Mouse (Mus musculus) kidney, embryonic 14.5 days (tissue): ENCODE measurements at regions not wholly inside any gene's neighbourhood (a gene's known extent, or its start where the extent isn't known, plus 50 kb on each side); places are given as distances from the start of the nearest gene placed in this dataset.

Experiments
- ATAC-seq: fragments of 200-750 bp; cut with Nextera tagmentation; 2 replicates; pipeline ENCODE4 v1.8.0; 2017; ENCODE audit warnings: moderate number of reproducible peaks, mild to moderate bottlenecking, moderate TSS enrichment, moderate library complexity; ENCODE audit not compliant: low FRiP score, low TSS enrichment
- H3K27ac ChIP-seq: fragments of 300-500 bp; sonication (generic); 2 replicates; pipeline ENCODE4 v1.5.1; 2014; ENCODE audit warnings: low read depth, mild to moderate bottlenecking, low read length, moderate library complexity, mixed read lengths
- H3K27me3 ChIP-seq: fragments of 300-500 bp; sonication (generic); 2 replicates; pipeline ENCODE4 v1.6.1; 2014; ENCODE audit warnings: mild to moderate bottlenecking, low read length; ENCODE audit not compliant: control insufficient read depth, insufficient read depth
- H3K36me3 ChIP-seq: fragments of 300-500 bp; sonication (generic); 2 replicates; pipeline ENCODE4 v1.6.1; 2014; ENCODE audit warnings: low read length, mixed read lengths; ENCODE audit not compliant: control insufficient read depth, insufficient read depth
- H3K4me1 ChIP-seq: fragments of 300-500 bp; sonication (generic); 2 replicates; pipeline ENCODE4 v1.6.1; 2014; ENCODE audit warnings: low read length, mixed read lengths; ENCODE audit not compliant: control insufficient read depth, insufficient read depth
- H3K4me2 ChIP-seq: fragments of 300-500 bp; sonication (generic); replicated peaks from 2 replicates; pipeline ENCODE4 v1.6.1; 2014; ENCODE audit warnings: low read depth, mild to moderate bottlenecking, low read length
- H3K4me3 ChIP-seq: fragments of 300-500 bp; sonication (generic); 2 replicates; pipeline ENCODE4 v1.5.1; 2014; ENCODE audit warnings: mild to moderate bottlenecking, low read length
- H3K9ac ChIP-seq: fragments of 300-500 bp; sonication (generic); 2 replicates; pipeline ENCODE4 v1.6.1; 2014; ENCODE audit warnings: low read depth, mild to moderate bottlenecking, low read length, moderate library complexity
- H3K9me3 ChIP-seq: fragments of 300-500 bp; sonication (generic); 2 replicates; pipeline ENCODE4 v1.6.1; 2016; ENCODE audit warnings: low read length; ENCODE audit not compliant: control insufficient read depth
- WGBS: fragments of 180-500 bp; shearing (Covaris S2); extraction: QIAGEN DNeasy Blood & Tissue Kit; methylation state at CpG from one replicate; pipeline ENCODE4 v1.1.7; 2014; 5-methylcytosine and 5-hydroxymethylcytosine counted together

DNA sequence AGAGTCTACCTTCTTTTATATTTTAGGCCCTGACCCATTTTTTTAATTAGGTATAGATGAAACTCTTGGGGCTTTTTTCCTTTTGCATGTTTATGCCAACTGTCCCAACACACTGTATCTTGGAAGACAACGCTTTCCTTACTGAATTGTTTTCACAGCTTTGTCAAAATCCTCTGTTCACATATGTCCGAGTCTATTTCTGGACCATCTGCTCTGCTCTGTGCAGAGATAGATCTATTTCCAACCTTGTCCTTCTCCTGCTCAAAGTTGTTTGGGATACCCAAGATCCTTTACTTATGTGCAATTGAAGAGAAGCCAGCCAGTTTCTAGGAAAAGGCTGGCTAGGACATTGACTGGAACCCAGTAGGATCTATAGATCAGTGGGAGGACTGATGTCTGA, 403.6 kb upstream of the Zdhhc25 start:
- H3K4me2 ChIP-seq, result no peak overlapping the region
- no peaks in the 10 kb centered on the region for H3K27me3 ChIP-seq
- H3K4me3 ChIP-seq, result no peak overlapping the region
- no peak overlapping the region for H3K27ac ChIP-seq
- WGBS, result 93% methylated on average over 2 of the region's 2 CpGs
- no peaks in the 10 kb centered on the region for H3K9me3 ChIP-seq
- H3K9ac ChIP-seq, result no peak overlapping the region
- ATAC-seq, result no peak
- no peaks in the 10 kb centered on the region for H3K4me1 ChIP-seq
- no peaks in the 10 kb centered on the region for H3K36me3 ChIP-seq

DNA sequence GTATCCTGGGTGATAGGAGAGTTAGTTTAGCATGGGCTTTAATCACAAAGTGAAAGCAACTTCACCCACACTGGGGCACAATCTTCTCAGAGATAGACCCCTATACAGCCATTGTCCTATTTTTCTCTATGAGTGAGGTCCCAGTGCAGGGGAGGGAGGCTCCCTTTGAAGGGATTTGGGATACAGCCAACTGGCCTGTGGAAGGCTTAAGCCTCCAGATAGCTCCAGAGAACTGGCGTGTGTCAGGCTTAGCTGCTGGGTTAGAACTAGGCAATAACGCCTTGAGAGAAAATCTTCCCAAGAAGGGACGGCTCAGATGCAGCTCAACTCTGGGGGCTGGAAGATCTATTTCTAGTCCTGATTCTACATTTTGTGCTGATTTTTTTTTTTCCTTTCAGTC, 397.4 kb upstream of the Zdhhc25 start:
- H3K9me3 ChIP-seq, result no peaks in the 10 kb centered on the region
- no peak overlapping the region for H3K4me2 ChIP-seq
- ATAC-seq, result no peak
- 80% methylated on average over 3 of the region's 3 CpGs for WGBS
- H3K27me3 ChIP-seq, result no peaks in the 10 kb centered on the region
- no peak overlapping the region for H3K9ac ChIP-seq
- no peak overlapping the region for H3K4me3 ChIP-seq
- no peaks in the 10 kb centered on the region for H3K36me3 ChIP-seq
- H3K4me1 ChIP-seq, result no peaks in the 10 kb centered on the region
- H3K27ac ChIP-seq, result no peak overlapping the region

DNA sequence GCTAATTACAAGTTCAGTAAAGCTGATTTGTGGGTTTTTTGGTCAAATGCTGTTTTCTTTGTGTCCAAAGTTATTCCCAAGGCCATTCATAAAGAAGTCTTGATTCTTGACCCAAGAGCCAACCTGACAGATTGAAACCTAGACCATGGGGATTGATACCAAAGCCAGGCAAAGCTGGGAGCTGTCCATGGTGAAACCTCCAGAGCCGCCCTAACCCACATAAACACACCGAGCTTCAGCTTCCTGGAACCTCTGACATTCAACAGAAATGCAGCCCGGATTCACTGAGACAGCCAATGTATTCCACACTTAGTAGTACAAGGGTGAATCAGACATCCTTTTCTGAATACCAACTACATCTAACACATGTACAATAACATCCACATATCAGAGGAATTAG, 386.7 kb upstream of the Zdhhc25 start:
- Histone ChIP-seq H3K4me1 (no peaks in the 10 kb centered on the region), H3K9ac (no peak overlapping the region), H3K27me3 (no peaks in the 10 kb centered on the region), H3K4me3 (no peak overlapping the region), H3K4me2 (no peak overlapping the region), H3K27ac (no peak overlapping the region), H3K36me3 (no peaks in the 10 kb centered on the region), H3K9me3 (no peaks in the 10 kb centered on the region)
- no peak for ATAC-seq
- WGBS, result 26% methylated on average over 3 of the region's 3 CpGs

DNA sequence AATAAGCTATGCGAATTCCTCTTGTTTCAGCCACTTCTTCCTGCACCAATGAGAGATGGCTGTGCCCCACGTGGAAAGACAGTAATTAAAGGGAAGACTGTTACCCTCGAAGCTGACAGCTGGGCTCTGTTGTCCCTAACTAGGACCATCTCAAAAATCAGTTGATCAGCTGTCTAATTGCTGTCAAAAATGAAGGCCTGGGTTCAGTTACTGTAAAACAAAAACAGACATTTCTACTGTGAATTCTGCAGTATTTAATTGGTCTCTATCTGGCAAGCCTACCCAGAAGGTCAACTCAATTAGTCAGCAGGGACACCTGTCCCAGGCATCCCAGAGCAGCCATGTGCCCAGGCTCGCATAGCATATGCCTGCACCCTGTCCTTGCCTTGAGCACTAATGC, 385.8 kb upstream of the Zdhhc25 start:
- H3K36me3 ChIP-seq, result no peaks in the 10 kb centered on the region
- no peak overlapping the region for H3K4me2 ChIP-seq
- H3K27me3 ChIP-seq, result no peaks in the 10 kb centered on the region
- H3K4me1 ChIP-seq, result no peaks in the 10 kb centered on the region
- no peaks in the 10 kb centered on the region for H3K9me3 ChIP-seq
- no peak overlapping the region for H3K4me3 ChIP-seq
- ATAC-seq, result no peak
- no peak overlapping the region for H3K9ac ChIP-seq
- 62% methylated on average over 4 of the region's 4 CpGs for WGBS
- H3K27ac ChIP-seq, result no peak overlapping the region

DNA sequence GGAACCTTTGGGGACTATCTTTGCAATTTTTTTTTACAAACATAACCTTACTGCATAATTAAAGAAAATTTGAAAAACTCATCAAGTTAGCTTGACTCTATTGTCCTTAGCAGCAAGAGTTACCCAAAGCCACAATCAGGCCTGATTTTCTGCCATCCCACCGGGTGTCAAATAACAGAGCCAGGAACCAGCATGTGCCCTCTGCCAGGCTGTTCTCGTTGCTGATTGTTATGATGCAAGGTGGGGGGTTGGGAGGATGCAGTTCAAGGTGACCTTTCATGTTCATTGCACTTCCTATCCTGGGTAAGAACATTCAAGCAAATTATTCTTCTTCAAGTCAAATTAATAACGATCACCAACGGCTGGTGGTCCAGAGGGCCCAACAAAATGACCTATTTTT, 370.6 kb upstream of the Zdhhc25 start:
- Histone ChIP-seq H3K27ac (no peak overlapping the region), H3K4me3 (no peak overlapping the region), H3K9ac (no peak overlapping the region), H3K9me3 (no peaks in the 10 kb centered on the region), H3K4me2 (no peak overlapping the region), H3K36me3 (no peaks in the 10 kb centered on the region), H3K27me3 (no peaks in the 10 kb centered on the region), H3K4me1 (no peaks in the 10 kb centered on the region)
- WGBS, result 60% methylated on average over 4 of the region's 4 CpGs
- no peak for ATAC-seq

DNA sequence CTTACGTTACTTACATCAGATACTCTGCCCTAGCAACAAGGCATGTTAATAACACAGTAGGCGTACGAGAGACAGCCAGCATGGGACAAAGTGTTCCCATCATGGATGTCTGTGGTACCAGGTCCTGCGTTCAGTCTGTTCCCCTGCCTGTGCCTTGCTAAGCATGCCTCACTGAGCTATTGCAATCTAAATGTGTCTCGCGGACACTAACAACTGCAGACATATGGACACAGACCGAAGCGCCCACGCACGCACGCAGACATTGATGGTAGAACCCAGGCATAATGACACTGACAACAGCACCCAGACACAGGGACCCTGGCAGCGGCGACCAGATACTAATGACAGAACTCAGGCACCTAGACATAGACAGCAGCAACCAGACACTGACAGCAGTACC, 355.5 kb upstream of the Zdhhc25 start:
- Histone ChIP-seq H3K4me2 (no peak overlapping the region), H3K27ac (no peak overlapping the region), H3K9ac (no peak overlapping the region), H3K27me3 (0 out of 2 replicates have a peak, but pooled peaks cover 3% of the 10 kb centered on the region), H3K4me1 (no peaks in the 10 kb centered on the region), H3K4me3 (no peak overlapping the region), H3K36me3 (no peaks in the 10 kb centered on the region), H3K9me3 (no peaks in the 10 kb centered on the region)
- WGBS, result 90% methylated on average over 13 of the region's 13 CpGs
- no peak for ATAC-seq

DNA sequence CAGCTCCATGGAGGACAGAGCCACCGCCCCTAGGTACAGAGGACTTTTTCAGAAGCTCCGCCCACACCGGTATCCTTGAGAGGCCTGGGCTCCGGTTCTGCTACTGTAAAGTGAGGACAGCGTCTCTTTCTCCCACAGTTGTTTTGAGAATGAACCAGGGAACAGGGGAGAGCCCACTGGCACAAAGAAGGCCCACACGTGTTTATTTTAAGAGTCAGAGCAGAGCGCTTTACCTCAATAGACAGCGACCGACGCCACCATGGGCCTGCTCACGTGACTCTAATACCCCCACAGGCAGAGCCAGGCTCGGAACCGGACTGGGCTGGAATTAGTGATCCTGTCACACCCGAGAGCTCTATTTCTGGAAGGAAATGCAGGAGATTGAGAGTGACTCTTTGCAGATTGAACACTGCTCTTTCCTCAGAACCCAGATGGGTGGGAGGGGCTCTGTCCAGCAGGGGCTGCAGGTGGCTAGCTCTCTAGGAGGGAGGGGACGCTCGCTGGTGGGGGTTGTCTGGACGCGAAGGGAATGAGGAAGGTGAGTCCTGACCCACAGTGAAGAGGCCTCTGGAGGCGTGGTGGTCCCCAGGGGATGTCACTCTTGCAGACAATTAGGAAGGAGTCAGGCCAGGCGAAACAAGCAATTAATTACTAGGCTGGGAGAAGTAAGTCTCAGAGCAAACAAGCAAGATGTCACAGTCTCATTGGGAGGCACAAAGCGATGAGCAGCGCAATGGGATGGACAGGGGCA, 354.4 kb upstream of the Zdhhc25 start:
- no peak for ATAC-seq
- Histone ChIP-seq H3K36me3 (no peaks in the 10 kb centered on the region), H3K27me3 (0 out of 2 replicates have a peak, but pooled peaks cover 3% of the 10 kb centered on the region), H3K27ac (no peak overlapping the region), H3K4me1 (no peaks in the 10 kb centered on the region), H3K9me3 (no peaks in the 10 kb centered on the region), H3K9ac (no peak overlapping the region), H3K4me2 (no peak overlapping the region), H3K4me3 (no peak overlapping the region)
- 51% methylated on average over 22 of the region's 22 CpGs for WGBS

DNA sequence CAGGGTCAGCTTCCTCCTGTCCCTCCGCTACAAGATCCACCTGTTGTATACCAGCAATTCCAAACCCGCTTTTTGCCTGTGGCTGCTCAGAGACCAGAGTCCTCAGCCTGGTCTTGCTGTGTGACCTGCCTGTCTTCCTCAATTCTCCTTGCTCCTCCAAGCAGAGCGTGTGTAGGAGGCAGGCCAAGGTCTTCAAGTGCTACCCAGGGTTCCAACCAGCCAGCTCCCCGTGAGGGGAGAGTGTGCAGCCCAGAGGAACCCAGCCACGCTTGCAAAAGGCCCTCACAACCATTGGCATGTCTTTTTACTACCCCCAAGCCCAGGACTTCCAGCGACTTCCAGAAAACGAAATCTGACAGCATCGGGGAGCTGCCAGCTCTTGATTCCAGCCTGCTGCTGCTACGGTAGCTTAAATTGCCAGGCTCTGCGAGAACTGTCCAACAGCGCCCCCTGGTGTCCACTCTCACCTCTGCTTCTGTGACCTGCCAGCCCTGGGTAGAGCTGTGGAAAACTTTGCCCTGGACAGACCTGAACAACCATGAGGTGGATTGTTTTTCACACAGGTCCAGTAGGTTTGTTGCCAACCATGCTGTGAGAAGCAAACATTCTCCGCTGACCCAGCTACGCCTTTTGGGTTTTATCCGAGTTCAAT, 352.0 kb upstream of the Zdhhc25 start:
- no peaks in the 10 kb centered on the region for H3K36me3 ChIP-seq
- no peak overlapping the region for H3K27ac ChIP-seq
- H3K4me3 ChIP-seq, result no peak overlapping the region
- H3K27me3 ChIP-seq, result 0 out of 2 replicates have a peak, but pooled peaks cover 3% of the 10 kb centered on the region
- no peak overlapping the region for H3K9ac ChIP-seq
- peak; percentile 76; the same call in 1 of the 2 replicates for ATAC-seq
- H3K9me3 ChIP-seq, result no peaks in the 10 kb centered on the region
- H3K4me1 ChIP-seq, result no peaks in the 10 kb centered on the region
- 26% methylated on average over 14 of the region's 14 CpGs for WGBS
- H3K4me2 ChIP-seq, result no peak overlapping the region

DNA sequence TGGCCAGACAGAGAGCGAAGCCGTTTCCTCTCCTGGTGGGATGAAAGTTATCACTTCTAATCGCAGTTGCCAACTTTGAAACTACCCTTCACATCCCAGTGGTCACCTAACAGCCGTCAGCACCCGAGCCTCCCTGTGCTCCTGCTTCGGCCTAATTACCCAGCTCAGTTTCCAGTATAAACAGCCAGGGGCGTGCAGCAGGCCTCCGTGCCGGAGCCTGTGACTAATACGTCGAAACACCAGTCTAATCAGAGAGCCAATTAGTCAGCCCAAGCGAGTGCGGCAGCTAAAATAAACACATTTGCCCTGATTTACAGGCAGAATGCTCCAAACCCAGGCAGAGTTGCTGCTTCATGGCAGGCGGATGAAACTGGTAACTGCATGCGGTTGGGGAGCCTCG, 312.1 kb upstream of the Zdhhc25 start:
- ATAC-seq, result peak; percentile 72; the same call in 1 of the 2 replicates
- Histone ChIP-seq H3K36me3 (no peaks in the 10 kb centered on the region), H3K27me3 (peaks cover 29% of the 10 kb centered on the region)

More for the DNA sequence above, 312.1 kb upstream of the Zdhhc25 start:
- Histone ChIP-seq H3K27ac (no peak overlapping the region), H3K4me1 (no peaks in the 10 kb centered on the region), H3K9ac (no peak overlapping the region), H3K9me3 (no peaks in the 10 kb centered on the region), H3K4me3 (no peak overlapping the region), H3K4me2 (no peak overlapping the region)
- WGBS, result 12% methylated on average over 16 of the region's 16 CpGs
